Mouse (Mus musculus) heart, embryonic 13.5 days (tissue): Measurements from ENCODE around the gene Hspa1a. TPM values are rescaled to one million over a fixed set of nuclear protein-coding genes. Genes with fewer than 3 reads are reported as not detected.
"Not testable (repeated sequence)": the region's sequence is repeated elsewhere in the genome, so short reads cannot be mapped to it uniquely, and the experiment has no call there.

Source experiments
- ATAC-seq: fragments of 200-750 bp; cut with Nextera tagmentation; 2 replicates; pipeline ENCODE4 v1.8.0; 2017; ENCODE audit warnings: moderate TSS enrichment; ENCODE audit not compliant: insufficient number of reproducible peaks, low FRiP score, low TSS enrichment; ENCODE audit errors: extremely low read depth
- H3K27ac ChIP-seq: fragments of 300-500 bp; sonication (generic); replicated peaks from 2 replicates; pipeline ENCODE4 v1.5.1; 2015; ENCODE audit warnings: moderate library complexity, mild to moderate bottlenecking, inconsistent platforms
- H3K27me3 ChIP-seq: fragments of 300-500 bp; sonication (generic); replicated peaks from 2 replicates; pipeline ENCODE4 v1.6.1; 2015; ENCODE audit warnings: mild to moderate bottlenecking, inconsistent platforms
- H3K36me3 ChIP-seq: fragments of 300-500 bp; sonication (generic); 2 replicates; pipeline ENCODE4 v1.6.1; 2015; ENCODE audit warnings: mild to moderate bottlenecking, inconsistent platforms
- H3K4me1 ChIP-seq: fragments of 300-500 bp; sonication (generic); 2 replicates; pipeline ENCODE4 v1.6.1; 2015; ENCODE audit warnings: inconsistent platforms
- H3K4me2 ChIP-seq: fragments of 300-500 bp; sonication (generic); 2 replicates; pipeline ENCODE4 v1.6.1; 2015; ENCODE audit warnings: inconsistent platforms, mild to moderate bottlenecking, moderate library complexity
- H3K4me3 ChIP-seq: fragments of 300-500 bp; sonication (generic); 2 replicates; pipeline ENCODE4 v1.5.1; 2015; ENCODE audit warnings: moderate library complexity, mild to moderate bottlenecking, inconsistent platforms
- H3K9ac ChIP-seq: fragments of 300-500 bp; sonication (generic); 2 replicates; pipeline ENCODE4 v1.6.1; 2015; ENCODE audit warnings: inconsistent platforms, mild to moderate bottlenecking, moderate library complexity
- H3K9me3 ChIP-seq: fragments of 300-500 bp; sonication (generic); 2 replicates; pipeline ENCODE4 v1.6.1; 2016; ENCODE audit warnings: inconsistent platforms
- WGBS: fragments of 180-500 bp; shearing (Covaris S2); methylation state at CpG from one replicate; pipeline ENCODE4 v1.1.7; 2015; ENCODE audit warnings: mixed read lengths; 5-methylcytosine and 5-hydroxymethylcytosine counted together
- polyA plus RNA-seq: library from polyadenylated mRNA; unstranded; fragments of >200 nt; fragmentation: Nextera tagmentation; extraction: Ambion mirVana; gene quantifications from 2 replicates; pipeline ENCODE4 v1.2.1, GENCODE M21; 2015

Gene Hspa1a
- 3.9 TPM in 2 replicates for polyA plus RNA-seq

GRCm38 (mm10) chr17:34972069-34972749 lies at the start of gene Hspa1a, which contains the start of gene Hspa1l:
Gene Hspa1a, minus strand, starts transcription at chr17:34972156.
Gene Hspa1l, plus strand, starts transcription at chr17:34972703.
- peak; percentile 89 for ATAC-seq
- not testable (repeated sequence) for H3K36me3 ChIP-seq, H3K9me3 ChIP-seq
- Histone ChIP-seq H3K9ac (peak within 1 kb of the TSS; percentile 77), H3K27me3 (peaks cover 31% of the 10 kb centered on the region), H3K4me3 (peak within 1 kb of the TSS; percentile 57), H3K4me2 (peak within 1 kb of the TSS; percentile 82), H3K4me1 (peaks cover 13% of the 10 kb centered on the region), H3K27ac (peak within 1 kb of the TSS; percentile 78)
- WGBS: 1% methylated on average over 33 of the region's 33 CpGs

- WGBS: 7% methylated on average over 17 of the region's 17 CpGs
- peak overlapping the region; percentile 83 for H3K27ac ChIP-seq
- peak overlapping the region; percentile 46 for H3K4me2 ChIP-seq
- peak overlapping the region; percentile 16 for H3K4me3 ChIP-seq
- peak overlapping the region; percentile 52; the same call in 1 of the 2 replicates for H3K9ac ChIP-seq
- no peaks in the 10 kb centered on the region for H3K9me3 ChIP-seq
- peaks cover 4% of the 10 kb centered on the region; the same call in 1 of the 2 replicates for H3K27me3 ChIP-seq
- peaks cover 60% of the 10 kb centered on the region for H3K4me1 ChIP-seq
- peaks cover 1% of the 10 kb centered on the region for H3K36me3 ChIP-seq
- no peak for ATAC-seq
Measured at GRCm38 (mm10) chr17:35021163-35021808, 49.3 kb upstream of the Hspa1a start.

GRCm38 (mm10) chr17:35020551-35020950 lies 48.6 kb upstream of the Hspa1a start:
- H3K27ac ChIP-seq: no peak overlapping the region
- H3K27me3 ChIP-seq: peaks cover 4% of the 10 kb centered on the region; the same call in 1 of the 2 replicates
- H3K4me3 ChIP-seq: no peak overlapping the region
- no peak for ATAC-seq
- H3K4me2 ChIP-seq: no peak overlapping the region
- H3K9ac ChIP-seq: no peak overlapping the region
- H3K36me3 ChIP-seq: peaks cover 9% of the 10 kb centered on the region
- WGBS: 80% methylated on average over 8 of the region's 8 CpGs
- H3K9me3 ChIP-seq: no peaks in the 10 kb centered on the region
- peaks cover 62% of the 10 kb centered on the region for H3K4me1 ChIP-seq

GRCm38 (mm10) chr17:35019894-35020293 lies 47.9 kb upstream of the Hspa1a start:
- ATAC-seq: no peak
- no peaks in the 10 kb centered on the region for H3K9me3 ChIP-seq
- H3K27me3 ChIP-seq: peaks cover 4% of the 10 kb centered on the region; the same call in 1 of the 2 replicates
- no peak overlapping the region for H3K4me3 ChIP-seq
- H3K36me3 ChIP-seq: peaks cover 15% of the 10 kb centered on the region
- peaks cover 56% of the 10 kb centered on the region for H3K4me1 ChIP-seq
- no peak overlapping the region for H3K4me2 ChIP-seq
- H3K9ac ChIP-seq: no peak overlapping the region
- H3K27ac ChIP-seq: no peak overlapping the region
- WGBS: 77% methylated on average over 11 of the region's 11 CpGs

- Histone ChIP-seq H3K36me3 (peaks cover 33% of the 10 kb centered on the region), H3K27ac (no peak overlapping the region), H3K9me3 (no peaks in the 10 kb centered on the region), H3K4me2 (no peak overlapping the region), H3K27me3 (peaks cover 4% of the 10 kb centered on the region; the same call in 1 of the 2 replicates), H3K9ac (no peak overlapping the region), H3K4me3 (no peak overlapping the region), H3K4me1 (peaks cover 39% of the 10 kb centered on the region)
- ATAC-seq: no peak
- WGBS: 67% methylated on average over 3 of the region's 3 CpGs
Measured at GRCm38 (mm10) chr17:35018171-35018570, 46.2 kb upstream of the Hspa1a start.

GRCm38 (mm10) chr17:35017706-35018030 lies 45.7 kb upstream of the Hspa1a start:
- 70% methylated on average over 14 of the region's 14 CpGs for WGBS
- Histone ChIP-seq H3K4me3 (no peak overlapping the region), H3K9ac (no peak overlapping the region), H3K36me3 (peaks cover 38% of the 10 kb centered on the region), H3K4me1 (peaks cover 34% of the 10 kb centered on the region), H3K27me3 (peaks cover 4% of the 10 kb centered on the region; the same call in 1 of the 2 replicates), H3K4me2 (no peak overlapping the region), H3K27ac (no peak overlapping the region), H3K9me3 (no peaks in the 10 kb centered on the region)
- no peak for ATAC-seq

- Histone ChIP-seq H3K4me2 (no peak overlapping the region), H3K27me3 (peaks cover 4% of the 10 kb centered on the region; the same call in 1 of the 2 replicates), H3K27ac (peak overlapping the region; percentile 41; the same call in 1 of the 2 replicates), H3K4me3 (no peak overlapping the region), H3K9me3 (no peaks in the 10 kb centered on the region), H3K36me3 (peaks cover 44% of the 10 kb centered on the region), H3K9ac (peak overlapping the region; percentile 64), H3K4me1 (peaks cover 31% of the 10 kb centered on the region)
- 73% methylated on average over 10 of the region's 10 CpGs for WGBS
- ATAC-seq: no peak
Measured at GRCm38 (mm10) chr17:35016791-35017705, 45.1 kb upstream of the Hspa1a start.

GRCm38 (mm10) chr17:35016376-35016775 lies 44.4 kb upstream of the Hspa1a start, which contains the start of gene Vwa7:
Gene Vwa7, plus strand, starts transcription at chr17:35016579.
- Histone ChIP-seq H3K4me3 (no peak within 1 kb of the TSS), H3K27me3 (peaks cover 4% of the 10 kb centered on the region; the same call in 1 of the 2 replicates), H3K36me3 (peaks cover 50% of the 10 kb centered on the region), H3K9me3 (no peaks in the 10 kb centered on the region), H3K4me1 (peaks cover 24% of the 10 kb centered on the region), H3K27ac (peak within 1 kb of the TSS; percentile 41; the same call in 1 of the 2 replicates), H3K9ac (peak within 1 kb of the TSS; percentile 64), H3K4me2 (no peak within 1 kb of the TSS)
- WGBS: 42% methylated on average over 12 of the region's 12 CpGs
- no peak for ATAC-seq

GRCm38 (mm10) chr17:35015296-35015695 lies 43.3 kb upstream of the Hspa1a start:
- H3K27ac ChIP-seq: no peak overlapping the region
- no peak overlapping the region for H3K9ac ChIP-seq
- 87% methylated on average over 16 of the region's 16 CpGs for WGBS

GRCm38 (mm10) chr17:35013221-35013620 lies 41.3 kb upstream of the Hspa1a start:
- Histone ChIP-seq H3K9ac (no peak overlapping the region), H3K27me3 (no peaks in the 10 kb centered on the region), H3K4me3 (no peak overlapping the region), H3K36me3 (peaks cover 82% of the 10 kb centered on the region), H3K9me3 (no peaks in the 10 kb centered on the region), H3K4me1 (peaks cover 16% of the 10 kb centered on the region), H3K4me2 (no peak overlapping the region), H3K27ac (no peak overlapping the region)
- WGBS: 75% methylated on average over 6 of the region's 6 CpGs
- ATAC-seq: no peak

More at GRCm38 (mm10) chr17:35015296-35015695, 43.3 kb upstream of the Hspa1a start:
- H3K4me1 ChIP-seq: peaks cover 16% of the 10 kb centered on the region
- no peak for ATAC-seq
- H3K36me3 ChIP-seq: peaks cover 61% of the 10 kb centered on the region
- peaks cover 4% of the 10 kb centered on the region; the same call in 1 of the 2 replicates for H3K27me3 ChIP-seq
- H3K4me3 ChIP-seq: no peak overlapping the region
- no peaks in the 10 kb centered on the region for H3K9me3 ChIP-seq
- no peak overlapping the region for H3K4me2 ChIP-seq

- Histone ChIP-seq H3K27me3 (no peaks in the 10 kb centered on the region), H3K9ac (no peak overlapping the region), H3K4me1 (peaks cover 16% of the 10 kb centered on the region), H3K4me2 (no peak overlapping the region), H3K36me3 (peaks cover 90% of the 10 kb centered on the region), H3K4me3 (no peak overlapping the region), H3K27ac (no peak overlapping the region), H3K9me3 (no peaks in the 10 kb centered on the region)
- 81% methylated on average over 13 of the region's 13 CpGs for WGBS
- no peak for ATAC-seq
Measured at GRCm38 (mm10) chr17:35012430-35012829, 40.5 kb upstream of the Hspa1a start.
